Mouse (Mus musculus) embryonic facial prominence, embryonic 15.5 days (tissue): ENCODE measurements around the gene Akt1. TPM values are rescaled to one million over a fixed set of nuclear protein-coding genes. Genes with fewer than 3 reads are reported as not detected.

ENCODE experiments used
- ATAC-seq: fragments of 200-750 bp; cut with Nextera tagmentation; 2 replicates; pipeline ENCODE4 v1.8.0; 2017; ENCODE audit warnings: low read depth, moderate TSS enrichment; ENCODE audit not compliant: insufficient number of reproducible peaks, low FRiP score, low TSS enrichment
- H3K27ac ChIP-seq: fragments of 300-500 bp; sonication (generic); replicated peaks from 2 replicates; pipeline ENCODE4 v1.5.1; 2015; ENCODE audit warnings: mild to moderate bottlenecking, inconsistent platforms
- H3K27me3 ChIP-seq: fragments of 300-500 bp; sonication (generic); 2 replicates; pipeline ENCODE4 v1.6.1; 2015; ENCODE audit warnings: inconsistent platforms
- H3K36me3 ChIP-seq: fragments of 300-500 bp; sonication (generic); 2 replicates; pipeline ENCODE4 v1.6.1; 2015; ENCODE audit warnings: mild to moderate bottlenecking, inconsistent platforms
- H3K4me1 ChIP-seq: fragments of 300-500 bp; sonication (generic); 2 replicates; pipeline ENCODE4 v1.6.1; 2015; ENCODE audit warnings: inconsistent platforms
- H3K4me2 ChIP-seq: fragments of 300-500 bp; sonication (generic); replicated peaks from 2 replicates; pipeline ENCODE4 v1.6.1; 2015; ENCODE audit warnings: mild to moderate bottlenecking, inconsistent platforms
- H3K4me3 ChIP-seq: fragments of 300-500 bp; sonication (generic); replicated peaks from 2 replicates; pipeline ENCODE4 v1.5.1; 2015; ENCODE audit warnings: mild to moderate bottlenecking, inconsistent platforms
- H3K9ac ChIP-seq: fragments of 300-500 bp; sonication (generic); 2 replicates; pipeline ENCODE4 v1.6.1; 2015; ENCODE audit warnings: inconsistent platforms
- H3K9me3 ChIP-seq: fragments of 300-500 bp; sonication (generic); replicated peaks from 2 replicates; pipeline ENCODE4 v1.6.1; 2016; ENCODE audit warnings: inconsistent platforms
- WGBS: fragments of 180-500 bp; shearing (Covaris S2); methylation state at CpG from one replicate; pipeline ENCODE4 v1.1.7; 2015; 5-methylcytosine and 5-hydroxymethylcytosine counted together
- polyA plus RNA-seq: library from polyadenylated mRNA; unstranded; fragments of >200 nt; fragmentation: Nextera tagmentation; extraction: Ambion mirVana; gene quantifications from 2 replicates; pipeline ENCODE4 v1.2.1, GENCODE M21; 2015

The Akt1 gene
- polyA plus RNA-seq, 1 experiment from 2014 or later = 84.9 TPM

- H3K4me1 ChIP-seq = peaks cover 38% of the 10 kb centered on the region
- H3K9ac ChIP-seq = peak overlapping the region; percentile 18
- H3K27ac ChIP-seq = 0 out of 2 replicates have a peak overlapping the region, but pooled peaks have one; percentile 44
- H3K36me3 ChIP-seq = no peaks in the 10 kb centered on the region
- no peak for ATAC-seq
- WGBS = 4% methylated on average over 64 of the region's 87 CpGs
- peaks cover 44% of the 10 kb centered on the region for H3K27me3 ChIP-seq
- H3K4me2 ChIP-seq = peak overlapping the region; percentile 86
- H3K4me3 ChIP-seq = peak overlapping the region; percentile 65
- no peaks in the 10 kb centered on the region for H3K9me3 ChIP-seq
These were observed 4.6 kb upstream of the Akt1 start for GRCm38 (mm10) chr12:112679027-112679996.

GRCm38 (mm10) chr12:112678555-112679026, 3.9 kb upstream of the Akt1 start, which contains the start of gene Zbtb42:
TSS of gene Zbtb42 (plus strand) at chr12:112678828.
- H3K36me3 ChIP-seq = no peaks in the 10 kb centered on the region
- peak within 1 kb of the TSS; percentile 18 for H3K9ac ChIP-seq
- H3K27ac ChIP-seq = 0 out of 2 replicates have a peak within 1 kb of the TSS, but pooled peaks have one; percentile 44
- H3K4me2 ChIP-seq = peak within 1 kb of the TSS; percentile 86
- WGBS = under 1% methylated on average over 60 of the region's 60 CpGs
- ATAC-seq = no peak
- H3K4me3 ChIP-seq = peak within 1 kb of the TSS; percentile 65
- peaks cover 44% of the 10 kb centered on the region for H3K27me3 ChIP-seq
- peaks cover 38% of the 10 kb centered on the region for H3K4me1 ChIP-seq
- H3K9me3 ChIP-seq = no peaks in the 10 kb centered on the region

GRCm38 (mm10) chr12:112677943-112678554, 3.4 kb upstream of the Akt1 start:
- H3K9me3 ChIP-seq = no peaks in the 10 kb centered on the region
- peak overlapping the region; percentile 86 for H3K4me2 ChIP-seq
- H3K36me3 ChIP-seq = no peaks in the 10 kb centered on the region
- WGBS = 27% methylated on average over 19 of the region's 19 CpGs
- no peak for ATAC-seq
- peak overlapping the region; percentile 18; the same call in 1 of the 2 replicates for H3K9ac ChIP-seq
- peak overlapping the region; percentile 65 for H3K4me3 ChIP-seq
- 0 out of 2 replicates have a peak overlapping the region, but pooled peaks have one; percentile 44 for H3K27ac ChIP-seq
- H3K4me1 ChIP-seq = peaks cover 41% of the 10 kb centered on the region
- peaks cover 44% of the 10 kb centered on the region for H3K27me3 ChIP-seq

- H3K4me1 ChIP-seq = peaks cover 51% of the 10 kb centered on the region
- no peaks in the 10 kb centered on the region for H3K36me3 ChIP-seq
- no peak overlapping the region for H3K27ac ChIP-seq
These were observed 2.4 kb upstream of the Akt1 start for GRCm38 (mm10) chr12:112677076-112677475.

GRCm38 (mm10) chr12:112675245-112676035, 756 bp upstream of the Akt1 start:
- 12% methylated on average over 18 of the region's 18 CpGs for WGBS
- peak; percentile 40; the same call in 1 of the 2 replicates for ATAC-seq
- Histone ChIP-seq H3K27ac (peak overlapping the region; percentile 96), H3K4me1 (peaks cover 67% of the 10 kb centered on the region), H3K9ac (0 out of 2 replicates have a peak overlapping the region, but pooled peaks have one; percentile 90), H3K36me3 (peaks cover 8% of the 10 kb centered on the region), H3K4me2 (peak overlapping the region; percentile 91), H3K4me3 (peak overlapping the region; percentile 82), H3K27me3 (peaks cover 30% of the 10 kb centered on the region), H3K9me3 (no peaks in the 10 kb centered on the region)

More at GRCm38 (mm10) chr12:112677076-112677475, 2.4 kb upstream of the Akt1 start:
- WGBS = 59% methylated on average over 5 of the region's 5 CpGs
- Histone ChIP-seq H3K9me3 (no peaks in the 10 kb centered on the region), H3K27me3 (peaks cover 44% of the 10 kb centered on the region), H3K4me2 (no peak overlapping the region), H3K4me3 (no peak overlapping the region), H3K9ac (no peak overlapping the region)
- no peak for ATAC-seq

GRCm38 (mm10) chr12:112673576-112674091, 1.1 kb downstream of the Akt1 start:
- no peak for ATAC-seq
- peak overlapping the region; percentile 96 for H3K27ac ChIP-seq
- H3K27me3 ChIP-seq = peaks cover 15% of the 10 kb centered on the region
- no peaks in the 10 kb centered on the region for H3K9me3 ChIP-seq
- H3K36me3 ChIP-seq = peaks cover 26% of the 10 kb centered on the region
- H3K4me2 ChIP-seq = peak overlapping the region; percentile 91
- H3K9ac ChIP-seq = peak overlapping the region; percentile 90
- peaks cover 64% of the 10 kb centered on the region for H3K4me1 ChIP-seq
- under 1% methylated on average over 36 of the region's 68 CpGs for WGBS
- peak overlapping the region; percentile 82 for H3K4me3 ChIP-seq

- peaks cover 65% of the 10 kb centered on the region for H3K4me1 ChIP-seq
- peak overlapping the region; percentile 90 for H3K9ac ChIP-seq
- H3K36me3 ChIP-seq = peaks cover 32% of the 10 kb centered on the region
- ATAC-seq = no peak
- H3K27me3 ChIP-seq = peaks cover 10% of the 10 kb centered on the region
- WGBS = 4% methylated on average over 21 of the region's 21 CpGs
- H3K9me3 ChIP-seq = no peaks in the 10 kb centered on the region
- peak overlapping the region; percentile 91 for H3K4me2 ChIP-seq
- H3K27ac ChIP-seq = peak overlapping the region; percentile 96
- H3K4me3 ChIP-seq = peak overlapping the region; percentile 82
These were observed 1.7 kb downstream of the Akt1 start for GRCm38 (mm10) chr12:112672744-112673575.

- Histone ChIP-seq H3K36me3 (peaks cover 40% of the 10 kb centered on the region), H3K4me2 (peak overlapping the region; percentile 91), H3K4me3 (peak overlapping the region; percentile 82; the same call in 1 of the 2 replicates), H3K9me3 (no peaks in the 10 kb centered on the region), H3K9ac (no peak overlapping the region), H3K27me3 (no peaks in the 10 kb centered on the region), H3K27ac (0 out of 2 replicates have a peak overlapping the region, but pooled peaks have one; percentile 96), H3K4me1 (peaks cover 69% of the 10 kb centered on the region)
- no peak for ATAC-seq
- 75% methylated on average over 7 of the region's 7 CpGs for WGBS
These were observed 2.8 kb downstream of the Akt1 start for GRCm38 (mm10) chr12:112671891-112672290.

GRCm38 (mm10) chr12:112670718-112671393, 3.8 kb downstream of the Akt1 start:
- 0 out of 2 replicates have a peak overlapping the region, but pooled peaks have one; percentile 3 for H3K4me3 ChIP-seq
- WGBS = 47% methylated on average over 9 of the region's 9 CpGs
- H3K9ac ChIP-seq = no peak overlapping the region
- peaks cover 46% of the 10 kb centered on the region for H3K36me3 ChIP-seq
- no peaks in the 10 kb centered on the region for H3K9me3 ChIP-seq
- peak overlapping the region; percentile 6; the same call in 1 of the 2 replicates for H3K4me2 ChIP-seq
- no peak for ATAC-seq
- no peak overlapping the region for H3K27ac ChIP-seq
- H3K27me3 ChIP-seq = no peaks in the 10 kb centered on the region
- peaks cover 80% of the 10 kb centered on the region for H3K4me1 ChIP-seq
